ENCODE assay signal across 9 mouse cellular contexts in genomic region chr4:123584084-123584719, GRCm38 (mm10).
A peak's percentile ranks its signal among the peaks of the same experiment; 100 is the strongest.
DNase-seq lines count a peak whose midpoint lies in the region; ATAC-seq and TF ChIP-seq lines count a peak whose summit lies in the region.
"Had no signal": no experiment of that assay in that cellular context is flagged by ENCODE, and none has a peak within 500 bp of the region (broad histone marks: within the 10 kb centered on the region; RNA-seq: fewer than 3 reads in every experiment).

No protein-coding gene starts in this region.

- peak; percentile 84 for TF ChIP-seq CTCF in heart, postnatal 0 days (IDR thresholded peaks at IDR 0.05; ENCODE audit: low read depth)

- no peaks in the 10 kb centered on the region for H3K9me3 ChIP-seq in kidney, embryonic 16.5 days (ENCODE audit: low read length)
- H3K9me3 ChIP-seq in heart, postnatal 0 days (replicated peaks; ENCODE audit: control insufficient read depth, low read length), result no peaks in the 10 kb centered on the region
- no peaks in the 10 kb centered on the region for H3K9me3 ChIP-seq in lung, embryonic 16.5 days (ENCODE audit: control insufficient read depth, low read length)
- H3K9me3 ChIP-seq: limb, embryonic 15.5 days had no signal

- DNase-seq in kidney, postnatal 14 days, result no peak
- peak; percentile 26 for DNase-seq in ZHBTc4 (ENCODE audit: low read depth, low spot score)
- peak; percentile 73 for DNase-seq in heart, postnatal 0 days (ENCODE audit: low spot score)
- DNase-seq in thymus, postnatal 25 days, result peak; percentile 54
- no peak for DNase-seq in adrenal gland, postnatal 25 days
- DNase-seq in cerebellum, adult 11 months, result no peak

- no peak overlapping the region for H3K4me3 ChIP-seq in kidney, embryonic 16.5 days (ENCODE audit: low read length)
- no peak overlapping the region for H3K4me3 ChIP-seq in heart, postnatal 0 days (ENCODE audit: low read depth, low read length)
- H3K4me3 ChIP-seq in lung, embryonic 16.5 days (ENCODE audit: low read length), result no peak overlapping the region
- H3K4me3 ChIP-seq: limb, embryonic 15.5 days had no signal

- no peaks in the 10 kb centered on the region for H3K36me3 ChIP-seq in kidney, embryonic 16.5 days (ENCODE audit: insufficient read depth, low read length)
- H3K36me3 ChIP-seq in heart, postnatal 0 days (replicated peaks; ENCODE audit: control insufficient read depth, insufficient read depth, low read length), result no peaks in the 10 kb centered on the region
- H3K36me3 ChIP-seq in lung, embryonic 16.5 days (ENCODE audit: control insufficient read depth, insufficient read depth, low read length), result no peaks in the 10 kb centered on the region
- H3K36me3 ChIP-seq: limb, embryonic 15.5 days had no signal

- ATAC-seq in kidney, embryonic 16.5 days (ENCODE audit: low FRiP score, low TSS enrichment), result 0 out of 2 replicates have a peak, but pooled peaks have one; percentile 23
- ATAC-seq in heart, postnatal 0 days (ENCODE audit: insufficient read depth, low read depth), result 0 out of 2 replicates have a peak, but pooled peaks have one; percentile 51
- 0 out of 2 replicates have a peak, but pooled peaks have one; percentile 32 for ATAC-seq in lung, embryonic 16.5 days (ENCODE audit: low read depth)

- no peak overlapping the region; the same call in 1 of the 2 replicates for H3K27ac ChIP-seq in kidney, embryonic 16.5 days (ENCODE audit: low read length)
- H3K27ac ChIP-seq in heart, postnatal 0 days (ENCODE audit: low read depth), result no peak overlapping the region
- no peak overlapping the region for H3K27ac ChIP-seq in lung, embryonic 16.5 days (ENCODE audit: low read length)
- H3K27ac ChIP-seq: limb, embryonic 15.5 days had no signal

- H3K9ac ChIP-seq in kidney, embryonic 16.5 days (replicated peaks; ENCODE audit: low read length), result peak overlapping the region; percentile 40; the same call in 1 of the 2 replicates
- no peak overlapping the region for H3K9ac ChIP-seq in heart, postnatal 0 days (replicated peaks; ENCODE audit: low read depth, low read length)
- no peak overlapping the region for H3K9ac ChIP-seq in lung, embryonic 16.5 days (ENCODE audit: low read length)
- H3K9ac ChIP-seq: limb, embryonic 15.5 days had no signal

- no peaks in the 10 kb centered on the region for H3K27me3 ChIP-seq in kidney, embryonic 16.5 days (ENCODE audit: insufficient read depth, low read length)
- H3K27me3 ChIP-seq in heart, postnatal 0 days (ENCODE audit: control insufficient read depth, insufficient read depth, low read length), result no peaks in the 10 kb centered on the region
- H3K27me3 ChIP-seq in lung, embryonic 16.5 days (ENCODE audit: control insufficient read depth, insufficient read depth, low read depth, low read length), result no peaks in the 10 kb centered on the region
- H3K27me3 ChIP-seq: limb, embryonic 15.5 days had no signal

- H3K4me2 ChIP-seq in kidney, embryonic 16.5 days (replicated peaks; ENCODE audit: low read depth, low read length), result no peak overlapping the region
- no peak overlapping the region for H3K4me2 ChIP-seq in heart, postnatal 0 days (ENCODE audit: low read depth, low read length)
- no peak overlapping the region for H3K4me2 ChIP-seq in lung, embryonic 16.5 days (ENCODE audit: low read depth, low read length)
- H3K4me2 ChIP-seq: limb, embryonic 15.5 days had no signal

- 45% methylated on average over 8 of the region's 8 CpGs for whole genome bisulfite sequencing in kidney, embryonic 16.5 days
- 24% methylated on average over 8 of the region's 8 CpGs for WGBS in heart, postnatal 0 days
- 32% methylated on average over 8 of the region's 8 CpGs for WGBS in lung, embryonic 16.5 days

- peaks cover 19% of the 10 kb centered on the region for H3K4me1 ChIP-seq in kidney, embryonic 16.5 days (ENCODE audit: insufficient read depth, low read length)
- H3K4me1 ChIP-seq in heart, postnatal 0 days (ENCODE audit: control insufficient read depth, insufficient read depth), result peaks cover under 1% of the 10 kb centered on the region; the same call in 1 of the 2 replicates
- peaks cover 9% of the 10 kb centered on the region for H3K4me1 ChIP-seq in lung, embryonic 16.5 days (replicated peaks; ENCODE audit: control insufficient read depth, insufficient read depth, low read length)

- TF ChIP-seq EP300 in heart, postnatal 0 days (IDR thresholded peaks at IDR 0.05; ENCODE audit: low read depth), result no peak

Comparison
In these comparisons a context has a peak if more than half of its experiments do, and no peak if none do; other contexts are left out.
1. DNase-seq: peak in ZHBTc4 (single experiment), heart, postnatal 0 days (single experiment) and thymus, postnatal 25 days (single experiment); none in kidney, postnatal 14 days (single experiment), adrenal gland, postnatal 25 days (single experiment) and cerebellum, adult 11 months (single experiment).
2. Peak in every context shown above with its lines, with median percentiles within 50 percentile points of each other: ATAC-seq.